Mouse (Mus musculus): ENCODE data around the gene Bhlhb9.

Gene Bhlhb9

DNA sequence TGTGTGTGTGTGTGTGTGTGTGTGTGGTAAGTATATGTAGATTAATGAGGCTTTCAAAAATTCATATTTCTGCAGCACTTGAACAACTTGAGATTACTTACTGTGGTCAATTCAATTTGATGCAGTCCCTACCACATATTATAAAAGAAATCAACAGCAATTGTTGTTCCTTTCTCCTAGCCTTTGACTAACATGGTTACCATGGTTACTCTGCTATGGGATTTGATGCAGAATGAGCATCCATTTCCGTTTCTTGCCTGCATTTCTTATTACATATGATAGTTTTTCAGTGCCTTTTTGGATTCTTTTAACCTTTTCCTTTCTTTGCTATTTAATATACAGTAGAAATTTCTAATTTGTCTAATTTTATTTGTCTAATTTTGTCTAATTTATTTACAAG is 119.7 kb downstream of the Bhlhb9 start:
- no peak for DNase-seq

DNA sequence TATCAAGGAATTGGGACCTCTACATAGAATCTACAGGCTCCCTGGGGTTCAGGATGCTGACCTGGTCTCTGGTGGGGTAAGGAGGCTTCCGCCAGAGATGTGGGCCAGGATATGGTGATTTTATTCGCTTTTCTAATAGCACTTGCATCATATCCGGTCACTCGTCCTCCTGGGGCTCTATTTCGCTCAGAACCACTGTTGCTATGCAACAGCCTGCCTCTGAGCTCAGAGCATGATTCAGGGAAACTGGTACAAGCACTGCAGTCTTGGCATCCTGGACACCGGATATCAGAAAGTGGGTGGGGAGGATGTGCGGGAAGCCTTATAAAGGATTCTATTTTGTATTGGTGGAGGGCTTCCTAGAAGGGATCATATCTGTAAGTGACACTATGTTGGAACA is 124.8 kb downstream of the Bhlhb9 start:
- DNase-seq = no peak

DNA sequence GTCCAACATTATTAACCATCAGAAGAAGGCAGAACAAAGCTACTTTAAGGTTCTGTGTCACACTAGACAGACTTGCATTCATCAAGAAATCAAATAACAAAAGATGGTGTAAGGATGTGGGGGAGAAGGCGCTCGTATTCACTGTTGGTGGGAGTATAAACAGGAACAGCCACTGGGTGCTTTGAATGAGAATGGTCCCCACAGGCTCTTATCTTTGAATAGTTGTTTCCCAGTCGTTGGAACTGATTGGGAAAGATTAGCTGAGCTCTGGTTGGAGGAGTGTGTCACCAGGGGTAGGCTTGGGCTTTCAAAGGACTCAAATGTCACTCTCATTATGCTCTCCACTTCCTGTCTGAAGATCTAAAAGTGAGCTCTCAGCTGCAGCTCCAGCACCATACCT is 128.5 kb downstream of the Bhlhb9 start:
- DNase-seq = no peak

DNA sequence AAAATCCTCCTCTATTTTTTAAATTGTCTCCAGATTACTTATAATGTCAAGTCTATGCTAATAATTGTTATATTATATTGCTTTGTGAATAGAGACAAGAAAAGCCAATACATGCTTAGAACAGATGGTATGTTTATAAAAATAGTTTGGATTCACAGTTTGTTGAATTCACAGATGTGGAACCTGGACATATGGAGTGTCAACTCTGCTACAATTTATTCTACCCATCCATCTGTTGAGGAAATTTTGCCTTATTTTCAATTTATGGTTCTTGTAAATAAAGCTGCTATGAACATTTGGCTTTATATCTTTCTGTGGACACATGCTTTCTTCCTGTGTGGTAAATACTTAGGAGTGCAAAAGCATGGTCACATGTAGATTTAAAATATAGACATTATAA is 131.2 kb downstream of the Bhlhb9 start:
- DNase-seq = no peak

DNA sequence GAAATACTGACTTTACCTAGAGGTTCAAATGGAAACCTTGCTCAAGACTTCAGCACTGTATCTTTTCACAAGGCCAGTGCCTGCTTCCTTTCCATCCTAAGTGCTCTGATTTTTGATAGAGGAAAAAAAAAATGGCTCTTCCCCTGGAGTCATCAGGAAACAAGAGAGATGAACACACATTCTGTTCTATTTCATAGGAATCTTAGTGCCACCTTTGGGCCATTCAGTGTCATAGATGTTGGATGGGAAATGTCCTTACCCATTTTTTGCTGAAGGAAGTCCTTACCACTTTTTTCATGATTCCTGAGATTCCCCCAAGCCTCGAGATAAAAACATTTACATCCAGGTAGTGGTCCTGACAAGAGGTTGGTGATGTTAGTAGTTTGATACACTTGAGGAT is 139.1 kb downstream of the Bhlhb9 start:
- DNase-seq = no peak
